ENCODE assay signal across 9 mouse cellular contexts in genomic region chr2:32536086-32536633, GRCm38 (mm10). TPM values are rescaled to one million over a fixed set of nuclear protein-coding genes. Genes with fewer than 3 reads are reported as not detected.
DNase-seq lines count a peak whose midpoint lies in the region; ATAC-seq and TF ChIP-seq lines count a peak whose summit lies in the region.
"Had no signal": no experiment of that assay in that cellular context is flagged by ENCODE, and none has a peak within 500 bp of the region (broad histone marks: within the 10 kb centered on the region; RNA-seq: fewer than 3 reads in every experiment).

No protein-coding gene starts in this region.

- no peaks in the 10 kb centered on the region for H3K36me3 ChIP-seq in forebrain, embryonic 12.5 days (replicated peaks)
- no peaks in the 10 kb centered on the region for H3K36me3 ChIP-seq in lung, postnatal 0 days (ENCODE audit: insufficient read depth, low read length)
- H3K36me3 ChIP-seq in stomach, embryonic 16.5 days (ENCODE audit: control insufficient read depth, insufficient read depth, low read length) = no peaks in the 10 kb centered on the region

- H3K9ac ChIP-seq in forebrain, embryonic 12.5 days = peak overlapping the region; percentile 87
- H3K9ac ChIP-seq in lung, postnatal 0 days (replicated peaks; ENCODE audit: low read depth) = peak overlapping the region; percentile 86
- peak overlapping the region; percentile 91 for H3K9ac ChIP-seq in stomach, embryonic 16.5 days (ENCODE audit: low read length)

- H3K4me2 ChIP-seq in forebrain, embryonic 12.5 days = peak overlapping the region; percentile 80
- H3K4me2 ChIP-seq in lung, postnatal 0 days (replicated peaks; ENCODE audit: low read depth, low read length) = peak overlapping the region; percentile 87
- H3K4me2 ChIP-seq in stomach, embryonic 16.5 days (ENCODE audit: low read depth, low read length) = peak overlapping the region; percentile 89

- H3K27ac ChIP-seq in forebrain, embryonic 12.5 days = 0 out of 2 replicates have a peak overlapping the region, but pooled peaks have one; percentile 43
- H3K27ac ChIP-seq in lung, postnatal 0 days (ENCODE audit: low read length) = peak overlapping the region; percentile 97
- H3K27ac ChIP-seq in stomach, embryonic 16.5 days (ENCODE audit: low read length) = peak overlapping the region; percentile 97

- no peak for ATAC-seq in forebrain, embryonic 12.5 days (ENCODE audit: low FRiP score)
- no peak for ATAC-seq in lung, postnatal 0 days
- ATAC-seq in stomach, embryonic 16.5 days (ENCODE audit: insufficient read depth, low FRiP score) = no peak

- under 1% methylated on average over 14 of the region's 14 CpGs for WGBS in forebrain, embryonic 12.5 days
- WGBS in lung, postnatal 0 days = under 1% methylated on average over 14 of the region's 14 CpGs
- WGBS in stomach, embryonic 16.5 days = 2% methylated on average over 14 of the region's 14 CpGs

- peak overlapping the region; percentile 93 for H3K4me3 ChIP-seq in forebrain, embryonic 12.5 days (replicated peaks)
- peak overlapping the region; percentile 85 for H3K4me3 ChIP-seq in lung, postnatal 0 days (ENCODE audit: low read depth, low read length)
- peak overlapping the region; percentile 75 for H3K4me3 ChIP-seq in stomach, embryonic 16.5 days (replicated peaks; ENCODE audit: low read length)

- peak; percentile 65 for DNase-seq in left cerebral cortex, postnatal 4 days
- DNase-seq in left cerebral cortex, postnatal 14 days (ENCODE audit: low spot score in 2 of 2) = no peak
- DNase-seq in adrenal gland, postnatal 36 days = peak; percentile 35 to 56
- DNase-seq in kidney, adult 18-20 months = peak; percentile 71
- peak; percentile 35 for DNase-seq in lung, postnatal 0 days (ENCODE audit: low spot score)
- DNase-seq in natural killer cell, adult 2 months (ENCODE audit: low spot score in 2 of 2) = no peak

- H3K27me3 ChIP-seq in forebrain, embryonic 12.5 days = no peaks in the 10 kb centered on the region
- H3K27me3 ChIP-seq in lung, postnatal 0 days (replicated peaks; ENCODE audit: insufficient read depth, low read length) = no peaks in the 10 kb centered on the region
- H3K27me3 ChIP-seq in stomach, embryonic 16.5 days (ENCODE audit: control insufficient read depth, insufficient read depth, low read length) = no peaks in the 10 kb centered on the region

- H3K4me1 ChIP-seq in forebrain, embryonic 12.5 days = peaks cover 63% of the 10 kb centered on the region
- H3K4me1 ChIP-seq in lung, postnatal 0 days (ENCODE audit: insufficient read depth, low read depth, low read length) = peaks cover 29% of the 10 kb centered on the region
- peaks cover 49% of the 10 kb centered on the region for H3K4me1 ChIP-seq in stomach, embryonic 16.5 days (ENCODE audit: control insufficient read depth, insufficient read depth, low read length)

- no peak for TF ChIP-seq EP300 in lung, postnatal 0 days (IDR thresholded peaks at IDR 0.05)

- H3K9me3 ChIP-seq in forebrain, embryonic 12.5 days = no peaks in the 10 kb centered on the region
- no peaks in the 10 kb centered on the region for H3K9me3 ChIP-seq in lung, postnatal 0 days (ENCODE audit: low read length)
- H3K9me3 ChIP-seq in stomach, embryonic 16.5 days (replicated peaks; ENCODE audit: control insufficient read depth, low read length) = no peaks in the 10 kb centered on the region

- intact Hi-C loops in left cerebral cortex, postnatal 4 days (cut with DNase I) = no loop called here
- intact Hi-C loops in left cerebral cortex, postnatal 14 days (cut with DNase I) = no loop called here

- no peak for TF ChIP-seq CTCF in lung, postnatal 0 days (IDR thresholded peaks at IDR 0.05)

RNA-seq across cellular contexts. Expression of gene Fam102a, which starts 1.0 kb away (rescaled TPM):
- total RNA-seq in left cerebral cortex, postnatal 4 days (2021) = 10 to 100 TPM; 18.8 to 20.1 TPM
- 10 to 100 TPM; 35.2 to 44.4 TPM for total RNA-seq in left cerebral cortex, postnatal 14 days (2021)
- total RNA-seq in adrenal gland, postnatal 36 days (2021) = 10 to 100 TPM; 21.5 to 34.8 TPM
- polyA plus RNA-seq in forebrain, embryonic 12.5 days (2016; fragmentation: Nextera tagmentation; extraction: Ambion mirVana) = 8.7 and 9.6 TPM in 2 replicates
- 8.0 and 8.4 TPM in 2 replicates for polyA plus RNA-seq in lung, postnatal 0 days (2015; fragmentation: Nextera tagmentation; extraction: Ambion mirVana)
- 11.4 and 12.8 TPM in 2 replicates for polyA plus RNA-seq in stomach, embryonic 16.5 days (2015; fragmentation: Nextera tagmentation; extraction: Ambion mirVana)

RNA-seq across cellular contexts. Expression of gene Dpm2, which starts 34.5 kb away (rescaled TPM):
- 10 to 100 TPM; 74.3 to 76.8 TPM for total RNA-seq in left cerebral cortex, postnatal 4 days (2021)
- total RNA-seq in left cerebral cortex, postnatal 14 days (2021) = 10 to 100 TPM; 78.7 to 86.3 TPM
- 10 to 100 TPM; 60.5 to 61.1 TPM for total RNA-seq in adrenal gland, postnatal 36 days (2021)
- polyA plus RNA-seq in forebrain, embryonic 12.5 days (2016; fragmentation: Nextera tagmentation; extraction: Ambion mirVana) = 106 and 110 TPM in 2 replicates
- 103 and 112 TPM in 2 replicates for polyA plus RNA-seq in lung, postnatal 0 days (2015; fragmentation: Nextera tagmentation; extraction: Ambion mirVana)
- 104 and 106 TPM in 2 replicates for polyA plus RNA-seq in stomach, embryonic 16.5 days (2015; fragmentation: Nextera tagmentation; extraction: Ambion mirVana)

RNA-seq across cellular contexts. Expression of gene Pip5kl1, which starts 38.4 kb away (rescaled TPM):
- 10 to 100 TPM in 1 of 2 experiments, 1 to 10 TPM in 1; 9.4 to 11.5 TPM for total RNA-seq in left cerebral cortex, postnatal 4 days (2021)
- total RNA-seq in left cerebral cortex, postnatal 14 days (2021) = 10 to 100 TPM; 12.7 to 14.3 TPM
- total RNA-seq in adrenal gland, postnatal 36 days (2021) = not detected
- polyA plus RNA-seq in forebrain, embryonic 12.5 days (2016; fragmentation: Nextera tagmentation; extraction: Ambion mirVana) = 2.6 and 3.1 TPM in 2 replicates
- not detected in 2 replicates for polyA plus RNA-seq in lung, postnatal 0 days (2015; fragmentation: Nextera tagmentation; extraction: Ambion mirVana)
- polyA plus RNA-seq in stomach, embryonic 16.5 days (2015; fragmentation: Nextera tagmentation; extraction: Ambion mirVana) = 0.56 and 0.67 TPM in 2 replicates
- total RNA-seq: common myeloid progenitor, adult 5-6 weeks had no signal

RNA-seq across cellular contexts. Expression of gene 9430097D07Rik, which starts 39.3 kb away (rescaled TPM):
- under 1 TPM; 0.62 to 0.84 TPM for total RNA-seq in left cerebral cortex, postnatal 4 days (2021)
- 1 to 10 TPM in 1 of 2 experiments, under 1 TPM in 1; 0.86 to 1.1 TPM for total RNA-seq in left cerebral cortex, postnatal 14 days (2021)
- total RNA-seq in adrenal gland, postnatal 36 days (2021) = not detected
- polyA plus RNA-seq in forebrain, embryonic 12.5 days (2016; fragmentation: Nextera tagmentation; extraction: Ambion mirVana) = 0.19 TPM in 1 of 2 replicates, not detected in the other
- not detected in 2 replicates for polyA plus RNA-seq in lung, postnatal 0 days (2015; fragmentation: Nextera tagmentation; extraction: Ambion mirVana)
- 0.10 and 0.15 TPM in 2 replicates for polyA plus RNA-seq in stomach, embryonic 16.5 days (2015; fragmentation: Nextera tagmentation; extraction: Ambion mirVana)
- total RNA-seq: common myeloid progenitor, adult 5-6 weeks had no signal

RNA-seq across cellular contexts. Expression of gene St6galnac4, which starts 50.7 kb away (rescaled TPM):
- total RNA-seq in left cerebral cortex, postnatal 4 days (2021) = 10 to 100 TPM; 35.7 to 38.4 TPM
- 10 to 100 TPM; 36.2 to 38.4 TPM for total RNA-seq in left cerebral cortex, postnatal 14 days (2021)
- 10 to 100 TPM in 1 of 2 experiments, 1 to 10 TPM in 1; 7.9 to 11.0 TPM for total RNA-seq in adrenal gland, postnatal 36 days (2021)
- 15.1 and 17.0 TPM in 2 replicates for polyA plus RNA-seq in forebrain, embryonic 12.5 days (2016; fragmentation: Nextera tagmentation; extraction: Ambion mirVana)
- polyA plus RNA-seq in lung, postnatal 0 days (2015; fragmentation: Nextera tagmentation; extraction: Ambion mirVana) = 32.0 and 38.9 TPM in 2 replicates
- 19.8 and 22.9 TPM in 2 replicates for polyA plus RNA-seq in stomach, embryonic 16.5 days (2015; fragmentation: Nextera tagmentation; extraction: Ambion mirVana)

Comparison
In these comparisons a context has a peak if more than half of its experiments do, and no peak if none do; other contexts are left out.
1. DNase-seq: peak in left cerebral cortex, postnatal 4 days (single experiment), adrenal gland, postnatal 36 days (2 of 2), kidney, adult 18-20 months (single experiment) and lung, postnatal 0 days (single experiment); none in left cerebral cortex, postnatal 14 days (0 of 2) and natural killer cell, adult 2 months (0 of 2).
2. H3K27ac ChIP-seq: peak in every context shown above with its lines; median percentile 97 in lung, postnatal 0 days; 97 in stomach, embryonic 16.5 days; 43 in forebrain, embryonic 12.5 days.
3. RNA of gene Pip5kl1, which starts 38.4 kb away (total RNA-seq): 12.7 to 14.3 TPM in left cerebral cortex, postnatal 14 days and 9.4 to 11.5 TPM in left cerebral cortex, postnatal 4 days; not detected in adrenal gland, postnatal 36 days; every median in the first group is over 4 times any median in the second.
4. Peak in every context shown above with its lines, with median percentiles within 50 percentile points of each other: H3K4me2 ChIP-seq, H3K4me3 ChIP-seq and H3K9ac ChIP-seq.